Mouse (Mus musculus) retina, postnatal 7 days (tissue): ENCODE results near the gene Pcnx2.

Source experiments
- DNase-seq: peaks from one replicate; pipeline ENCODE4 v3.0.0-alpha.2; 2012; ENCODE audit warnings: low read depth, low spot score

Gene Pcnx2

DNA sequence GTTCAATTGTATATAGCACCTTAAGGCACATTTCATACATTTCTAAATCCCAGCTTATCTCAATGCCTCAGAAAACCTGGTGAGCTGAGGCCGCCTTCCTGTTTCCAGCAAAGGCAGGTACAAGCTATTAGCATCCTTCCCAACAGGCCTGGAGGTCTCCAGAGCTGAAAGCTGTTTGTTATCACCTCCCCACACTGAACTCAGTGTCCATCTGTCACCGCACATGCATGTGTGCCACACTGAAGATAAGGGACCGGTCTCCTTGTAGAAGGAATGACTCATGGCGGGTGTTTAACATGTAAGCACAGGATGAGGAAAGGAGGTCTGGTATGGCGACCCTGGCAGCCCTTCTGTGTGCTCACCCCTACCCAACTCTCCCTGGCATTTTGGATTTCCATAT is 186.6 kb downstream of the Pcnx2 start:
- DNase-seq, result no peak

DNA sequence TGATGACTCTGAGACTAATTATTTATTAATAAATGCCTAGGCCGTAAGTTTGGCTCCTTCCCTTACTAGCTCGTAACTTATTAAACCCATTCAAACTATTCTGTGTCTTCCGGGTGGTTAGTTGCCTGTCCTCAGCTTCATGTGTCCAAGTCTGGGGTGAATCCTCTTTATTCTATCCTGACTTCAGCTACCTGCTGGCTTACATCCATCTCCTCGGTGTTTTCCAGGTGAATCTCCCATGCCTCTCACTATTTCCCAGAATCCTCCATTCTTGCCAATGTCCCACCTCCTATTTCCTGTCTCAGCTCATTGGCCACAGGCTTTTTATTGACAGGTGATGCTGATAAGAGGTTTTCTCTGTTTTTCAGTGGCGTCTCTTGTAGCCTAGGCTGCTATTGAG is 188.9 kb downstream of the Pcnx2 start:
- no peak for DNase-seq

DNA sequence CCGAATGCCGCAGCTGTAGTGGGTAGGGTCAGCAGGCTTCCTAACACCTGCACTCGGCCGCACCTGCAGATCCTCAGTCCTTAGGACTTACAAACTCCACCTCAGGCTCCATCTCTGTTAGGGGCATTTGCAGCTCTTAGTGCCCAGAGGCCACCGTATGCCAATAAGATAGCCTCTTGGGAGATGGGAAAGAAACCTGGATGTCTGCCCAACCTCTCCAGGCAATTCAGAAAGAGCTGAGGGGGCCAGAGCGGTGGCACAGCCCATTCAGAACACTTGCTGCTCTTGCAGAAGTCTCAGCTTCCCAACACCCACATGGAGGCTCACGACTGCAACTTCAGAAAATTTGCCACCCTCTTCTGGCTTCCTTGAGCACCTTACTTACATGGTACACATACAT is 192.3 kb downstream of the Pcnx2 start:
- no peak for DNase-seq

DNA sequence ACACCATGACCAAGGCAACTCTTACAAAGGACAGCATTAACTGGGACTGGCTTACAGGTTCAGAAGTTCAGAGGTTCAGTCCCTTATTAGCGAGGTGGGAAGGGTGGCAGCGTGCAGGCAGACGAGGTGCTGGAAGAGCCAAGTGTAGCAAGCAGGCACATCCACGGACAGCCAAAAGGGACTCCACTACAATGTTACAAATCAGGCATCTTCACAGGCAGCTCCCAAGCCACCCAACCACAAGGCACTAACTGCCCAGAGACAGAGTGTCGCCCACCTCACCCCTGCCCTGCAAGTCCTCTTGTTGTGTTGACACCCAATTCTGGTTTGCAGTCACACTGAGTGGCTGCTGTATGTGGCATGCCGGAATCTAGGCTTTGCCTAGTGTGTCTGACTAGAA is 193.7 kb downstream of the Pcnx2 start:
- no peak for DNase-seq

DNA sequence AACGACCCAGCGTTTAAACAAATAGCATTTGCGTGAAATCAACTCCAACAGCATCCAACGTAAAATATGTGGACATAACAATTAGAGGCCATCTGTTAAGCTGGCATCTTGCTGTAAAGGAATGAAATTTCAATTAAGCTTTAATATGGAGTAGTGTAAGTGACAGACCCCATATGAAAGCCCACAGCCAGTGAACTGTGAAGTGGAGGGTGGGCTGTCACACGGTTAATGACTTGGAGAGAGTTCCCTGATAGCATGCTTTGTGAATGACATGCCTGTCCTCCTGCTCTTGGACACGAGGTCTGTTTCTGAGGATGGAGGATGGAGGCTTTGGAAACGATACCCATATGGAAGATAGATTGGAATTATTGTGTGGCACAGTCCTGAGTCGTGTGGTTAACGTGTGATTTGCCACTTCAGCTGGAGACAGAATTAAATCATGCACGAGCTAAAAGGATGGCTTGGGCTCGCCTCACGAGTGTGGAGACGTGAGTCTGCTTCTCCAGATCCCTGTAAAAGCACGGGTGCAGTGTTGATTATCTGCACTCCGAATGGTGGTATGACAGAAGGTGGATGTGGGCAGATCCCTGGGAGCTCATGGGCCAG is 195.1 kb downstream of the Pcnx2 start:
- DNase-seq, result no peak
